Mouse (Mus musculus) WW6 (cell line): ENCODE data around the gene Abhd16b.

Source experiments
- DNase-seq: peaks from one replicate; pipeline ENCODE4 v3.0.0-alpha.2; 2013; ENCODE audit warnings: low read depth, low spot score

Gene Abhd16b

DNA sequence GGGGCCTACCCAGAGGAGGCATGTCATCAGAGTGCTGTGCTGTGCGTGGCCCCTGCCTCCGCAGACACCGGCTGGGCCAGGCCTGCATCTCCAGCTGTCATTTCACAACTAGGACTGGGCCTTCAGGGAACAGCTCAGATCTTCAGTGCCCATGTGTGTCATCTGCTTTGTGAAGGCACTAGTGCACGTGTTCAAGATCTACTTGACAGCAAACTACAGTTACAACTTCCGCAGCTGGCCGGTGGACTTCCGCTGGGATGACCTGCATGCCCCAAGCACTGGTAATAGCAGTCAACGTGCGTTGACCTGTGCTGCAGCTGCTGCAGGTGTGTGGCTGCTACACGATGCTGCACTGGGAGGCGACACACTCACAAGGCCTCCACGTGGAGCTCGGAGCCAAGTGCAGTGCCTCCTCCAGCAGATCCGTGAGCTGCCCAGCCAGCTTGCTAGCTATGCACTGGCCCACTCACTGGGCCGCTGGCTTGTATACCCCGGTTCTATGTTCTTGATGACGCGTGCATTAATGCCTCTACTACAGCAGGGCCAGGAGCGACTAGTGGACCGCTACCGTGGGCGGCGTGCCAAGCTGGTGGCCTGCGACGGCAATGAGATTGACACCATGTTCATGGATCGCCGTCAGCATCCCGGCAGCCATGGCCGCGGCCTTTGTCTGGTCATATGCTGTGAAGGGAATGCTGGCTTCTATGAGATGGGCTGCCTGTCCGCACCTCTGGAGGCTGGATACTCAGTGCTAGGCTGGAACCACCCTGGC, at the start of gene Abhd16b:
Gene Abhd16b (plus strand): TSS at position 51 of the 772 bp plus-strand sequence.
- DNase-seq, result no peak

GRCm38 (mm10) chr2:181452181-181452580, 40.8 kb upstream of the Abhd16b start:
- DNase-seq, result no peak

GRCm38 (mm10) chr2:181453274-181453673, 39.7 kb upstream of the Abhd16b start:
- no peak for DNase-seq

DNA sequence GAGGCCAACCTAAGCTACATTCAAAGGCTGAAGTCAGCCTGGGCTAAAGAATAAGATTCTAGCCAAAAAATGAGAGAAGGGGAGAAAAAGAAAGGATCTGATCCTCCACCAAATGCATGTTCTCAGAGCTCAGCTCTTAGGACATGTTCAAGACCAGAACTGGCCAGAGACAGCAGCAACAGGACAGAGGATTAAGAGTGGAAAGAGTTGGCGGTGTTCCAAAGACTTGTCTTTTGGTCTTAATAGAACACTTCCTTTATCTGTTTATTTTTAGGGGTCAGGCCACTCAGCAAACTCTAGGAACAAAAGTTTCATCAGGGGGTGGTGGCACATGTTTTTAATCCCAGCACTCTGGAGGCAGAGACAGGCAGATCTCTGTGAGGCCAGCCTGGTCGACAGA, 37.1 kb upstream of the Abhd16b start:
- no peak for DNase-seq

DNA sequence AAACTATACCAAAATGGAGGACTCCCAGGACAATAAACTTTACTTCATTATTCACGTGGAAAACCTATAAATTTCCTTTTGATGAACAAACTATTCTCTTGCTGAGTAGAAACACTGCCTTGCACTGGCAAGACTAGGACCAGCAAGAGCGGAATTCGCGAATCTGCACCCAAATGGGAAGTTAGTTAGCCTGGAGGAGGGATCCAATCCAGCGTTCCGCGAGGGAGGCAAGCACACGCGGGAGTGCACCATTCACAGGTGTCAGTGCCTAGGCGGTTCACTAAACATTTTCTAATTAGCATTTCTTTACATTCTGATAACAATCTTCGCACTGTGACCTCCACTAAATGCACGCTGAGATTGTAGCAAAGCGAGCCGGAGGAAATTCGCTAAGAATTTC, 35.2 kb upstream of the Abhd16b start:
- no peak for DNase-seq

- DNase-seq, result no peak
These were observed 34.4 kb upstream of the Abhd16b start for GRCm38 (mm10) chr2:181458411-181459152.

DNA sequence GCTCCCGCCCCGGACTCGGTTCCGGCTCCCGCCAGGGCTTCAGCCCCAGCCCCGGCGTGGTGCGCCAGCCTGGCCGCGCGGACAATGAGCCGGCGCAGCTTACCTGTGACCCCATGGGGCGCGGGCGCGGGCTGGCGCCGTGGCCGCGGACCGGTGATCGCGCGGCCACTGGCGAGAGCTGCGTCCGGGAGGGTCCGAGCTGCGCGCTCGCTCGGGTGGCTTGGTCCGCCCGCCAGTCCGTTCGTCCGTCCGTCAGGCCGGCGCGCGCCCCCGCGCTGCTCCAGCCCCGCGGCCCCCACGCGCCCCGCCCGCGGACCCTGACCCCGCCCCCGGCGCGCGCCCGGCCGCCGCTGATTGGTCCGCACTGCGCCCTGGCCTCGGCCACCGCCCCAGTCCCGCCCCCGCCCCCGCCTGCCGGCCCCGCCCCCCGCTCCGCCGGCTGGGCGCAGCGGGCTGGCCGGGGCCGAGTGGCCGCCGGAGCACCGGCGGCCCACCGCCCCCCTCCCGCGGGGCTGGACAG, 33.8 kb upstream of the Abhd16b start, which contains the start of gene Zbtb46:
Gene Zbtb46 (minus strand): TSS at position 274 of the 520 bp plus-strand sequence.
- no peak for DNase-seq

DNA sequence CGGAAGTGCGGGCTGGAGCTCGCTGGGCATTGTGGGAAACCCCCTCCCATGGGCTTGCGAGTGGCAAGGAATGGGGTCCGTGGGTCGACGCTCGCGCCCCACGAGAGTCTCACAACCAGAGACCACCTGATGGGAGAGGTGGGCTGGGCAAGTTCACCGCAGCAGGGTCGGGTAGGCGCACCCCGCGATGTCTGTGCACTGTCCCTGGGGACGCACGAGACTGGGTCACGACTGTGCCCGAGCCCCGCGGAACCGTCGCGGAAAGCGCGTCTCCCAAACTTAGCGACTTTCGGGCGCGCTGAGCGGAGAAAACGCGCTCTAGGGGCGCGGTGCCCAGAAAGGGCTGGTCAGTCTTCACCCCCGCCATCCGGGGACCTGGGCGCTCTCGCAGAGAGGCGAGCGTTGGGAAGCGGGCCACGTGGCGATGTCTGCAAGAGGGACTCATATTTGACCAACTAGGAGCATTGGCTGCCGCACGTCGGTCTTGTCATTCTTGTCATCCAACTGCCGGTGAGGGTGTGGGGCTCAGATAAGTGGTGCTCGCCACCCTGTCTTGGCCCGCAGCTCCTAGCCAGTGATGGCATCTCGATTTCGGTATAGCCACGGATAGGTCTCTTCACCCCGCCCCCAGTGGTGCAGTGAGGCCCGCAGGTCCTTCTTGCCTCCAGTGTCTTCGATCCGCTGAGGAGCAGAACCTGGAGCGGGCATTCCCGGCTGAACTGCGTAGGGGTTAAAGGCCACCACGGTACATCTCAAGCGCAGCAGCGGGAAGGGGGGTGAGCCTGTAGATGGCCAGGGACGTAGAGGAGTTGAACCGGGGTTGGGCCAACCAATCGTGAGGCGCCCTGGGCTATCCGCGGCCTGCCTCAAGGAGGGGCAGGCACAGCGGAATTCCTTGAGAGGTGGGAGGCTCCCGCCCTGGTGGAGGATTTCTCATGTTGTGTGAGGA, 33.1 kb upstream of the Abhd16b start:
- no peak for DNase-seq

GRCm38 (mm10) chr2:181461536-181462100, 31.4 kb upstream of the Abhd16b start:
- DNase-seq, result no peak

DNA sequence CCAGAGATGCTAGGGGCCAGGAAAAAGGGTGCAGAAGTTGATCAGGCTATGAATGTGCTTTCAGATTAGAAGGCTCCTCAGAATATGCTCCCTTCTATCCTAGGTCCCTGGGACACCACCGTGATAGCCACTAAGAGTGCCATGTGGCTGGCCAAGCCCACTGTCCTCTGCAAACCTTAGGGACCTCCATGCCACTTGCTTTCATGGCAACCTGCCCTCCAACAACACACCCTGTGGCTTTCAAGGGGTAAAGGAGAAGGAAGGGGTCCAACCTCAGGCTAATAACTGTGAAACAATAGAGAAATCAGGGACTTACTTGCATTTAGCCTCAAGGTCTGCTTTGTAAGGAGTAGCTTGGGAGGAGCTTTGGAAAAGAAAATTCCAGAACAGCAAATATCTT, 30.4 kb upstream of the Abhd16b start:
- DNase-seq, result no peak

- no peak for DNase-seq
These were observed 29.8 kb upstream of the Abhd16b start for GRCm38 (mm10) chr2:181463008-181463738.

- DNase-seq, result no peak
These were observed 27.6 kb upstream of the Abhd16b start for GRCm38 (mm10) chr2:181465423-181465822.

GRCm38 (mm10) chr2:181470285-181470684, 22.7 kb upstream of the Abhd16b start:
- no peak for DNase-seq

DNA sequence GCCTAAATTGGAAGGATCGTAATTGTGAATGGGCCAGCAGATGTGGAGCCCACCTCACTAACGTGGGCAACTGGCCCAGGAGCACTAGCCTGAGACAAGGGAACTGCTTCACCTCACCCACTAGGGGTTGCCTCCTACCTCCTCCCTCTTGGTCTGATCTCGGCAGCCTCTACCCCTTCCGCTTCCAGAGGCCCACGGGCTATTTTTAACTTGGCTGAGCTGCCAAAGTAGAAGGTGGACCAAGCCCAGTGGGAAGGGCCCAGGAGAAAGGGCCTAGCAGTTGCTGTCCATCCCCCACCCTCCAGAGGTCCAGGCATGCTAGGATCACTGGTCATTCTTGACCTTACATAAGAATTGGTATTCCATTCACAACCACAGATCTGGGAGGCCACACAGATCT, 21.8 kb upstream of the Abhd16b start:
- DNase-seq, result no peak

DNA sequence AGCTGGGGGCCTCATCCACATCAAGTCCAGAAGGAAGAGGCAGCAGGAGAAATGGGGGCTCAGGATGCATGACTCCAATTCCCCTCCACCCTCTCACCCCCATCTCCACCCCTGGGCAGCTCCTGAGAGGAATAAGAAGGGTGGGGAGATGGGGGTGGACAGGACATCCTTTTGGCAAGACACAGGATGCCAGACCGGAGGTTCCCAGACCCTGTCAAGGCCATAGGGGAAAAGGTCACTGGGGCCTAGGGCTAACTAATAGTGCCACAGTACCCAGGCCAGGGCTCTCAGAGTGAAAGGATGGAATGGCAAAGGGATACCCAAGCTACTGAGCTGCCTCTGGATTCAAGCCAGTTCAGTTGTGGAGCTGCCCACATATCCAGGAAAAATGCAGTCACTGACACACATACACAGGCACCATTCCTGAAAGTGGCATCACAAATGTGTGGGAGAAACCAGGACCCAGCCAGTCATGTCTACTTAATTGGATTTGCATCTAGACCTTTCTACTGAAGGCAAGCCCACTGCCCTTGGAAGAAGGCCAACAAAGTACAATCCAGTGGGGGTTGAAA, 20.7 kb upstream of the Abhd16b start:
- no peak for DNase-seq

DNA sequence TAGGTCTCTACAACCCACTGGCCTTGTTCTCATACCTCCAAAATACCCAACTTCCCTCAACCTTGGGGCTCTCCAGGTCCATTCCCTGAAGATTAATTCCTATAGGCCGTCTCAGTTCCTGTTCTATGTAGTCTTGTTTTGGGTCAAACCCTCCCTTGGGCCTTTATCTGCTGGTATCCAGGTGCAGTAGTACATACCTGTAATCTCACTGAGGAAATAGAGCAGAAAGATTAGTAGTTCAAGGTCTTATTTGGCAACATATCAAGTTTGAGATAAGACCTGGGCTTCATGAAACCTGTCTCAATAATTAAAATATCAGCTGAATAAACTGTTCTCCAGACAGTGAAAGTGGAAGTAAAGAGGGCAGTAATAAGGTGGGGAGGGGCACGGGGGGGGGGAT, 9.9 kb upstream of the Abhd16b start:
- DNase-seq, result no peak

GRCm38 (mm10) chr2:181483562-181484318, 9.3 kb upstream of the Abhd16b start:
- DNase-seq, result no peak

DNA sequence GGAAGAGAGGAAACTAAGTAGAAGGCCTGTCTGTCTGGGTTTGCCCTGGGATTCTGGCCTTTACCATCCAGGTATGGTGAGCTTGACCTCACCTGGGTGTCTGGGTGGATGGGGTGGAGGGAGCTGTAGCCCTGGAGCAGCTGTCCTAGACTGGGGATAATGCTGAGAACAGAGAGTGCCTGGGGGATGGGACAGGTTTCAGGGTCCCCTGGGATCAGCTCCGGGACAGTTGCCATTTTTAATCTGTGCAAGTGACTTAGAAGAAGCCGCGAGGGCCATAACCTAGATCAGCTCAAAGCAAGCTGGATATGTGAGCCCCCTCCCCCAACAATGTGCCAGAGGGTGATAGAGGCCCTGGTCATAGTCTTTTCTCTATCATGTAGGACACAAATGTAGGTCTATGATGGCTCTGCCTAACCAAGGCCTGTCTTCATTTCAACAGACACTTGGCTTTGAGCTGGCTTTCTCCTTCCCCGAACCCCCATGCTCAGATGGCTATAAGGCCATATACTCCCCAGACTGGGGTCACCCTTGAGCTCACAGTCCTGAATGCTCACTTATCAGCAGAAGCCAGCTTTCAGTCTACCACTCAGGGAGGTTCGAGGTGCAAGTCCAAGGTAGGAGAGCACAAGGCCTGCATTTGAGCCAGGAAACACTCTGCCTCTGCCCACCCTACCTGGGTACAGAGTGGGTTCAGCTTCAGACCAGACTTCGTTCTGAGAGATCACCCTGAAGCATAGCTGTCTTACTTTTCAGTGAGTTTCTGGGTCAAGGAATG, 8.4 kb upstream of the Abhd16b start:
- no peak for DNase-seq

DNA sequence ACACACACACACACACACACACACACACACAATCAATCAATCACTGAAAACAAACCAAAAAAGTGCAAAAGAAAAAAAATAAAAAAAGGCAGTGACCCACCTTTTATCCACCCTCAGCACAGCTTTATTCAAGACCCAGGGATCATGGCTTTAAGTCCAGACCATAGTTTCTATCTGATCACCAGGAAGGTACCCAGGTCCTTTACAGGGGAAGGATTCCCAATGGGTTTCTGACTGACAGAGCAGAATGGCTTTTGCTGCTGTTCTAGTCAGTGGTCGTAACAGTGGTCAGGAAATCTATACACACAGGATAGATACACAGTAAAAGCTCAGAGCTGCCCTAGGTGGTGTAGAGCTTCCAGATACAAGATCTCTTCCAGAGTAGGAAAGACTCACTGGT, 7.3 kb upstream of the Abhd16b start:
- DNase-seq, result no peak
